Mouse (Mus musculus) left cerebral cortex, adult 6 months (tissue): Measurements from ENCODE around the gene Gm10260. TPM values are rescaled to one million over a fixed set of nuclear protein-coding genes. Genes with fewer than 3 reads are reported as not detected.

Source experiments
- long read RNA-seq, 2 experiments: library from polyadenylated mRNA; unstranded; transcript quantifications; one replicate each; pipeline ENCODE4 v2.0.0; 2019 to 2020
- polyA plus RNA-seq: library from polyadenylated mRNA; unstranded; fragments of <200 nt; fragmentation: Nextera tagmentation; gene quantifications from 2 replicates; pipeline ENCODE4 v1.2.3, GENCODE M21; 2021

Gm10260 gene
- 2.5 and 4.0 TPM in 2 replicates for polyA plus RNA-seq
- long read RNA-seq, experiment 1 = 0 reads
- long read RNA-seq, experiment 2, partial matches to known transcripts = 0 of 1 reads
- long read RNA-seq, experiment 2, other reads (novel, unspliced or antisense) = 0 of 1 reads

GRCm38 (mm10) chr13:97760532-97760931, at the start of gene Gm10260:
Gm10260 (minus strand) TSS chr13:97760632.

